Mouse (Mus musculus) brain, adult 2 months (tissue): ENCODE measurements around the gene Gm10271.

Source experiments
- DNase-seq: peaks from one replicate; pipeline ENCODE4 v3.0.0; 2011; ENCODE audit warnings: low read depth, low spot score

Gene Gm10271

GRCm38 (mm10) chr10:116972509-116972908, at the start of gene Gm10271:
Gene Gm10271 (minus strand): TSS chr10:116972609.
- no peak for DNase-seq

GRCm38 (mm10) chr10:117021020-117021754, 48.8 kb upstream of the Gm10271 start:
- DNase-seq = no peak

GRCm38 (mm10) chr10:117018281-117018840, 46.0 kb upstream of the Gm10271 start:
- no peak for DNase-seq

- peak; percentile 39 for DNase-seq
These were observed 42.2 kb upstream of the Gm10271 start for GRCm38 (mm10) chr10:117014565-117014964.

GRCm38 (mm10) chr10:117013689-117014390, 41.4 kb upstream of the Gm10271 start:
- peak; percentile 94 for DNase-seq

- DNase-seq = no peak
These were observed 38.6 kb upstream of the Gm10271 start for GRCm38 (mm10) chr10:117011047-117011446.

DNA sequence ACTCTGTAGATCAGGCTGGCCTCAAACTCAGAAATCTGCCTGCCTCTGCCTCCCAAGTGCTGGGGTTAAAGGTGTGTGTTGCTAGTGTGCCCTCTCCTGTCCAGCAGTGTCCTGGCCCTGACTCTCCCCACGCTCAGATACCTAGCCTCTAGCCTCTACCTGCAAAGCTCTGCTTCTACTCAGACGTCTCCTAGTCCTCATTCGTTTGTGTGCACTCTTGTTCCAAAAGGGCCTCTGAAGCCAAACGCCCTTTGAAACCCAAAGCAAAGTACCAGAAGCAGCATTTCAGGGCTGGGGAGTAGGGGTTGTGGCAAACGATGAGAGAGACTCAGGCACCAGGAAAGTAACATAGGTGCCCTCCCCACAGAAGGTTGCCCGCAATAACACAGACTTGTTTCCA, 37.3 kb upstream of the Gm10271 start:
- DNase-seq = no peak

- DNase-seq = peak; percentile 49
These were observed 33.5 kb upstream of the Gm10271 start for GRCm38 (mm10) chr10:117005707-117006464.

DNA sequence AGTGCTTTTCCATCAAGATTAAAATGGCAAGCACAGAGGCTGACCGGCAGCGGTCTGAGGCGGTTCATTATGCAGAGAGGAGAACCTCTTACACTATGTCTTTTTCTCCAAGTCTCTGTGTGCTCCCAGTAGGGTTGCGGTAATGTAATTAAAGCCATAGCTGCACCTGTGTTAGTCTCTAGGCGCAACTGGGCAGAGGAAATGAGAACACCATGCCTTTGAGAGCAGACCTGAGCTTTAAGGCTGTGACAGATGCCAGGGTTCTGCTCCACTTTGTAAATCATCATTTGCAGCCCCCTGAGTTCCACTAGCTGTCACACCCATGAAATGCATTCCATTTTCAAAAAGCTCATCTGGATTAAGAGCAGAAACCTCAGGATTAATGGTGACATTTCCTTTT, 32.3 kb upstream of the Gm10271 start:
- DNase-seq = no peak

DNA sequence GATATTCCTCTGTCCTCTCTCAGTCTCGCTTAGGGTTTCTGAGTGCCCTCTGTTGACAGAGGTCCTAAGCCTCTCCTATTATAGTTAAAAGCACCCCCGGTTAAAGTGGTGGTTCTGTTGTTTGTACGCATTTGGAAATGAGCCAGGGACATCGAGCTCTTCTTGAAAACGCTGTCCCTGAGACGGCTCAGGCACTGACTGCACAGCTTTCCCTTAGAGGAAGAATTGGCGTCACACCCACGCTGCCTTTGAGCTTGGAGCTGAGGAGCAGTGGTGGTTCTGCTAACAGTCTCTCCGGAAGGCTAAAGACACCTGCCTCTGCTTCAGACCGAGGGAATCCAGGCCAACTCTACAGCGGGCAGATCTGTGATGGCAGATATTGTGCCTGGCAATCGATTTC, 28.6 kb upstream of the Gm10271 start:
- peak; percentile 83 for DNase-seq

DNA sequence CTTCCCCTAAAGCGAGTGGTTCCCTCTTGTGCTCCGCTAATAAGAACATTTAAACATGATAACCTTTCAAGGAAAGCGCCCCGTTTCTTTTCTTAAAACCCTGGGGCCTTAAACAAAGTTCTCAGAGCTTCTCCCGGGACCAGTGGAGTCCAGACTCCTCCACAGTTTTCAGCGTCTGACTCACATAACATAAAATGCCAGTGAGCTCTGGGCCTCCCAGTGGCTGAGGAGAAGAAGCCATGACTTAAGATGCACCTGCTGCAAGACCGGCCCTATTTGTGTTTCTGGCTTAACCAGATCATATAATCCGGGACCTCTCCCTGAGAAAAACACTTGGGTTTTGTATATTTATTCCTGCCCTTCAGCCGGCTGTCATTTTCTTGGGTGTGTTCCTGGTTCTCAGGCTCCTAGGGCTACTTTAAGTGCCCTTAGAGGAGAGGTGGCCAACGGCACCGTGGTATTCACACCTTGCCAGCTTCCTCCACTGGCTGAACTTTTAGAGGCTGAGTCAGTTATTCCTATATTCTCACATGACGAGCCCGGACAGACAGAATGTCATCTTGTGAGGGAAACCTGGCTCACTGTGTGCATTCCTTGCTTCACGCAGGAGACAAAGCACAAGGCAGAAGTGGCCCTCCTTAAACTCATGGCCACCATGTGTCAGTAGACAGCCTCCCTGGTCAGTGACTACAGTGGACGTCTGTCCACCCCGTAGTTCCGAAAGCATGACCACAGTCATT, 26.5 kb upstream of the Gm10271 start:
- no peak for DNase-seq

DNA sequence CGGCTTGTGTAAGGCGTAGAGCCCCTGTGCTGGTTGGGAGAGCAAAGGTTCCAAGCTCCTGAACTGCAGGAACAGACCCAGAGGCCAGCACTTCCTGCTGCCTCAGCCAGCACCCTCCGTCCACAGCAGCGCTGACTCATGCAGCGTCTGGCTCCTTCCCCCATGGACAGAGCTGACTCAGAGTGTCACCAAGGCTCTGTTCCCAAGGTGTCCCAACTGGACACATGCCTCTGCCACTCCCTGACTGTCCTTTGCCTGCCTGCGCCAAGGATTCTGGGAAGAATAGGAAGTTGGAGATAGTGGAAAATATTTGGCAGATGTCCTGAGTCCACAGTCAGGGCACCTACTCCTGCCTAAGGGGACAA, 23.8 kb upstream of the Gm10271 start:
- peak; percentile 35 for DNase-seq

DNA sequence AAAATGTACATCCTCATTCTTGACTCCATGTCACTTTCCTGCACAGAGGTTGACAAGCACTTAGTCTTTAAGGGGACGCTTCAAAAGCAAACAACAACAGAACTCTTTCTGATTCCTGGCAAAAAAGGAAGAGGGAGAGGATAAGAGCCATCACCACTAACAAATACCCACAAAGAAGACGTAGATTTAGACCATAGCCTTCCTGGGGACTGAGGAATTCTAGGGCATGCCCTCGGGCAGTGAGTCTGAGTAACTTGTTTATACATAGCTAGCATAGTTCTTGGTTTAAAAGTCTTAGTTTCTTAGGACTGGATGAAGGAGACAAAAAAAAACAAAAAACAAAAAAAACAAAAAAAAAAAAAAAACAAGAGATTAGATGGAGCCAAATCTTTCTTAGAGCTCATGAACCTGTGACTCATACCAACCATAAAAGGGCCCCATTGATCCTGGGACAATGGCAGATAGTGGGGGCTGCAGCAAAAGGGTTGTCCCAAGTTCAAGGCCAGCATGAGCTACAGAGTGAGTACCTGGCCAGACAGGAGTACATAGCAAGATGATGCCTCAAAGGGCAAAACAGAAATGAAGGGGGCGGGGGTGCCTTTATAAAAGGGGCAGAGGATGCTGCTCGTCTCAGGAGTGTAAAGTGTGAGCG, 23.3 kb upstream of the Gm10271 start:
- no peak for DNase-seq

DNA sequence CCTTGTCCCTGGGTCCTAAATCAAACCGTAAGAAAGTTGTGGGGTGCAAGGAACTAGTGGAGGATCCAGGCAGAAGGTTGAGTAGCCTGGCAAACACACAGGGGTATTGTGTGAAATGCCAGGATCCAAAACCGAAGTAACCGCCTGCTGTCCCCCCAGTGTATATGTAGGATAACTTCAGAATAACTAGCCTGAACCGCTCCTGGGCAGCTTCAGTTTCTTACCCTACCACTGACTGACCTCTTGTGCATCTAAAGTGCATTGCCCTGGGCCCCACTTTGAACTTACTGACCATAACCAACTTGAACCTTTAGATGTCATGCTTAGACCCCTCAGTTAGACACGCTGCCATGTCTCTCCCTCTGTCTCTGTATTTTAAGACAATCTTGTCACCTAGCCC, 22.8 kb upstream of the Gm10271 start:
- DNase-seq = no peak

DNA sequence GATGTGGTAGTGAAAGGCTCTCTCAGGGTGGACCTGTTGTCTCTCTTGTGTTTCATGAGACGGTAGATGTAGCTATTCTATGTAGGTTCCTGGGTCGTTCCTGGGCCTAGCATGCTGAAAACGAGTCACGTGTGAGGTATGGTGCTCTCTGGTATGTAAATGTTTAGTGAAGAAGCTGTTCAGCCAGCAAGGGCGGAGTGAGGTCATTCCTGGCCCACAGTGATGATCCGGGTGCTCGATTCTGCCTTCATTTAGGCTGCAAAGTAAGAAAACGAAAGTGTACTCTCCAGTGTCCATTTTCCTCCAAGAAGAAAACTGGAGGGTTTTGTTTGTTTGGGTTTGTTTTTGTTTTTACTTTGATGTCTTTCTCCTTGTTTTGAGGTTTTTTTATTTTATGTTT, 21.6 kb upstream of the Gm10271 start:
- no peak for DNase-seq

GRCm38 (mm10) chr10:116986264-116987082, 14.1 kb upstream of the Gm10271 start, which contains the start of gene Best3:
Gene Best3 (plus strand): TSS chr10:116986314.
- DNase-seq = no peak

DNA sequence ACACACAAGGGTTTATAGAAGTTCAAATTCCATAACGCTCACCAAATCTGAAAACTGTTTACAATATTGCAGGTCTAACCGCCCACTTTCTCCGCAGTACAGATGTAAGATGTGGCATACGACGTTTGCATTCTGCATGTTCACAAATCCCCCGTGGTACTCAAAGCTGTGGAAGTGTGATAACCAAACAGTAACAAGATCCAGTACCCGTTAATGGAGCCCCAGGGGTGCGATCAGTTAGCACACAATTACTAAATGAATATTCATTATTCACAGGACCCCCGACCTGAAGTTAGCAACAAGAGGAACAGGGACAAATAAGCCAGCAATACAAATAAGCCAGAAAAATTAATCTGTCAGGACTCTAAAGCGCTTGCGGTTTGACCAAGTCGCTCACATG, 12.4 kb upstream of the Gm10271 start:
- no peak for DNase-seq

DNA sequence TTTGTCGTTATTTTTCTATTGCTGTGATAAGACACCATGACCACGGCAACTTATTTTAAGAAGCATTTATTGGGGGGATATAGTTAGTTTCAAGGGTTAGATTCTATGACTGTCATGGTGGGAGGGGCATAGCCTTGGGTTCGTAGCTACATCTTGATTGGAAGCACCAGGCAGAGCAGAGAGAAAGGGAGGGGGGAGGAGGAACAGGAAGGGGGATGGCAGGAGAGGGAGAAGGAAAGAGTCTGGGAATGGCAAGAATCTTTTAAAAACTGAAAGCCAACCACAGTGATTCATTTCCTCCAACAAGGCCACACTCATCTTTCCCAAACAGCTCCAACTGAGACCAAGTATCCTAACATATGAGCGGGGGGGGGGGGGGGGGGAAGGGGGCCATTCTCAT, 10.1 kb upstream of the Gm10271 start:
- DNase-seq = no peak

DNA sequence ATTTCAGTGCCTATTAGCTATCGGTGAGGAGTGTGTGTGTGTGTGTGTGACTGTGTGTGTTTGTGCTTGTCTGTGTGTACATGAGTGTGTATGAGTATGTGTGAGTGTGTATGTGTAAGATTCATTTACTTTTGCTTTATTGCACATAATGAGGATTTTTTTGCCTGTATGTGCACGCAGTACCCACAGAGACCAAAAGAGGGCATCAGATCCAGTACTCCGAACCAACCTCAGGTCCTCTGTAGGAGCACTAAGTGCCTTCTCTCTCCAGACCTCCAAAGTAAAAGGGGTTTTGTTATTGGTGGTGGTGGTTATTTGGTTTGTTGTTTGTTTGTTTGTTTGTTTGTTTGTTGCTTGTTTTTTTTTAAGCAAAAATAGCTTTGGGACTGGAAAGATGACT, 8.5 kb upstream of the Gm10271 start:
- no peak for DNase-seq

DNA sequence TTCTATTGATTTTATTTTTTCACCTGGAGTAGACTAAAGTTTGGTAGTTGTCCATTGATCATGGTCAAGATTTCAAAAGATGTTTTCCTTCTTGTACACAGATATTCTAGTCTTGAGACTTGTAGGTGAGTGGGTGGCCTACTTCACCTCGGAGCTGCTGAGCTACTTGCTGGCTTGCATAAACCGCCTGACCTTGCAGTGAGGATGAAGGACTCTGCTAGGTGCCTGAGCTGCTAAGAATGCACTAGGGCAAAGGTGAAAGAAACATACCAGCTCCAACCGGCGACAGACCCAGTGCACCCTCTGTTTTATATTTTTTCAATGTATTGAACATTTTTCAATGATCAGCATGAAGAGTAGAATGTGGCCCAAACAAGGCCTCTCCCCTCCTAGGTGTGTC, 7.9 kb upstream of the Gm10271 start:
- no peak for DNase-seq
